Mouse (Mus musculus): ENCODE measurements around the gene Ptgdr2.

GRCm38 (mm10) chr19:10905728-10906000, 31.3 kb upstream of the Ptgdr2 start:
- TF ChIP-seq CTCF (IDR thresholded peaks at IDR 0.05; ENCODE audit: low read depth), result no peak
- no peak for TF ChIP-seq EP300 (IDR thresholded peaks at IDR 0.05; ENCODE audit: low read depth)

Measured in liver, postnatal 0 days (tissue).